Mouse (Mus musculus) kidney, embryonic 15.5 days (tissue): Measurements from ENCODE around the gene Gm21761. TPM values are rescaled to one million over a fixed set of nuclear protein-coding genes. Genes with fewer than 3 reads are reported as not detected.
"Not testable (repeated sequence)": the region's sequence is repeated elsewhere in the genome, so short reads cannot be mapped to it uniquely, and the experiment has no call there.

Experiments
- ATAC-seq: fragments of 200-750 bp; cut with Nextera tagmentation; replicated peaks from 2 replicates; pipeline ENCODE4 v1.8.0; 2017; ENCODE audit warnings: moderate TSS enrichment; ENCODE audit not compliant: low FRiP score
- H3K27ac ChIP-seq: fragments of 300-500 bp; sonication (generic); 2 replicates; pipeline ENCODE4 v1.5.1; 2015; ENCODE audit warnings: mild to moderate bottlenecking, inconsistent platforms
- H3K27me3 ChIP-seq: fragments of 300-500 bp; sonication (generic); 2 replicates; pipeline ENCODE4 v1.6.1; 2015; ENCODE audit warnings: inconsistent platforms
- H3K36me3 ChIP-seq: fragments of 300-500 bp; sonication (generic); 2 replicates; pipeline ENCODE4 v1.6.1; 2015; ENCODE audit warnings: inconsistent platforms
- H3K4me1 ChIP-seq: fragments of 300-500 bp; sonication (generic); 2 replicates; pipeline ENCODE4 v1.6.1; 2015; ENCODE audit warnings: inconsistent platforms
- H3K4me2 ChIP-seq: fragments of 300-500 bp; sonication (generic); 2 replicates; pipeline ENCODE4 v1.6.1; 2015; ENCODE audit warnings: moderate library complexity, mild to moderate bottlenecking, inconsistent platforms
- H3K4me3 ChIP-seq: fragments of 300-500 bp; sonication (generic); replicated peaks from 2 replicates; pipeline ENCODE4 v1.5.1; 2015; ENCODE audit warnings: mild to moderate bottlenecking, inconsistent platforms
- H3K9ac ChIP-seq: fragments of 300-500 bp; sonication (generic); 2 replicates; pipeline ENCODE4 v1.6.1; 2015; ENCODE audit warnings: mild to moderate bottlenecking, inconsistent platforms
- H3K9me3 ChIP-seq: fragments of 300-500 bp; sonication (generic); replicated peaks from 2 replicates; pipeline ENCODE4 v1.6.1; 2016; ENCODE audit warnings: inconsistent platforms
- WGBS: fragments of 180-500 bp; shearing (Covaris S2); methylation state at CpG from one replicate; pipeline ENCODE4 v1.1.7; 2015; ENCODE audit warnings: mixed read lengths; 5-methylcytosine and 5-hydroxymethylcytosine counted together
- polyA plus RNA-seq: library from polyadenylated mRNA; unstranded; fragments of >200 nt; fragmentation: Nextera tagmentation; extraction: Ambion mirVana; gene quantifications from 2 replicates; pipeline ENCODE4 v1.2.1, GENCODE M21; 2015

The Gm21761 gene
- polyA plus RNA-seq, 1 experiment from 2014 or later, result not detected

- not testable (repeated sequence) for H3K4me1 ChIP-seq, ATAC-seq, H3K4me2 ChIP-seq, H3K27ac ChIP-seq, H3K9me3 ChIP-seq, H3K4me3 ChIP-seq, H3K9ac ChIP-seq, H3K36me3 ChIP-seq, H3K27me3 ChIP-seq
- 52% methylated on average over 5 of the region's 5 CpGs for WGBS
These were observed 30.5 kb downstream of the Gm21761 start for GRCm38 (mm10) chr13:119898549-119898948.

GRCm38 (mm10) chr13:119894685-119895084, 34.4 kb downstream of the Gm21761 start, which contains the start of gene Tcstv1:
TSS of gene Tcstv1 (minus strand) at chr13:119894785.
- H3K27me3 ChIP-seq, ATAC-seq, H3K9ac ChIP-seq, H3K9me3 ChIP-seq, H3K4me3 ChIP-seq, H3K36me3 ChIP-seq, H3K4me2 ChIP-seq, H3K4me1 ChIP-seq, H3K27ac ChIP-seq: not testable (repeated sequence)
- 84% methylated on average over 3 of the region's 3 CpGs for WGBS

GRCm38 (mm10) chr13:119886896-119887295, 42.2 kb downstream of the Gm21761 start:
- H3K36me3 ChIP-seq, H3K9ac ChIP-seq, H3K27me3 ChIP-seq, H3K4me3 ChIP-seq, H3K9me3 ChIP-seq, H3K4me1 ChIP-seq, H3K27ac ChIP-seq, H3K4me2 ChIP-seq, ATAC-seq: not testable (repeated sequence)
- 32% methylated on average over 4 of the region's 4 CpGs for WGBS

- ATAC-seq, H3K27ac ChIP-seq, H3K27me3 ChIP-seq, H3K4me1 ChIP-seq, H3K9ac ChIP-seq, H3K9me3 ChIP-seq, H3K36me3 ChIP-seq, H3K4me3 ChIP-seq, H3K4me2 ChIP-seq: not testable (repeated sequence)
- WGBS, result 81% methylated on average over 6 of the region's 7 CpGs
These were observed 64.6 kb downstream of the Gm21761 start for GRCm38 (mm10) chr13:119864395-119864999.

GRCm38 (mm10) chr13:119862399-119862798, 66.7 kb downstream of the Gm21761 start:
- H3K4me3 ChIP-seq, H3K4me2 ChIP-seq, H3K9me3 ChIP-seq, H3K27me3 ChIP-seq, ATAC-seq, H3K36me3 ChIP-seq, H3K9ac ChIP-seq, H3K27ac ChIP-seq, H3K4me1 ChIP-seq: not testable (repeated sequence)
- no CpG with 5 or more reads among the region's 6 CpGs for WGBS

Other genes with a start within 250 kb of the Gm21761 start
- 179 and 188 TPM in 2 replicates for gene Hmgcs1, start 238.9 kb downstream of the Gm21761 start, polyA plus RNA-seq
- gene Nim1k, start 173.4 kb downstream of the Gm21761 start, polyA plus RNA-seq, result 1.1 TPM in 2 replicates
- 37.0 and 37.3 TPM in 2 replicates for gene Zfp131, start 138.4 kb downstream of the Gm21761 start, polyA plus RNA-seq
- not detected in 2 replicates for gene AF067063, start 99.1 kb downstream of the Gm21761 start, polyA plus RNA-seq
- gene D13Ertd608e, start 93.3 kb downstream of the Gm21761 start, polyA plus RNA-seq, result not detected in 2 replicates
- gene Tcstv1, start 34.5 kb downstream of the Gm21761 start, polyA plus RNA-seq, result not detected in 2 replicates
- not detected in 2 replicates for gene B020031M17Rik, start 21.5 kb upstream of the Gm21761 start, polyA plus RNA-seq
- not detected in 2 replicates for gene Gm36079, start 97.7 kb upstream of the Gm21761 start, polyA plus RNA-seq
- gene Gm21188, start 122.9 kb upstream of the Gm21761 start, polyA plus RNA-seq, result 0.12 TPM in 1 of 2 replicates, not detected in the other
- not detected in 2 replicates for gene Gm20767, start 211.0 kb upstream of the Gm21761 start, polyA plus RNA-seq
- not detected in 2 replicates for gene Gm21818, start 243.2 kb upstream of the Gm21761 start, polyA plus RNA-seq